Mouse (Mus musculus) kidney, postnatal 10 days (tissue): ENCODE measurements around the gene Ropn1.

Source experiments
- DNase-seq: peaks from one replicate; pipeline ENCODE4 v3.0.0; 2021; ENCODE audit warnings: mixed read lengths

Ropn1 gene

DNA sequence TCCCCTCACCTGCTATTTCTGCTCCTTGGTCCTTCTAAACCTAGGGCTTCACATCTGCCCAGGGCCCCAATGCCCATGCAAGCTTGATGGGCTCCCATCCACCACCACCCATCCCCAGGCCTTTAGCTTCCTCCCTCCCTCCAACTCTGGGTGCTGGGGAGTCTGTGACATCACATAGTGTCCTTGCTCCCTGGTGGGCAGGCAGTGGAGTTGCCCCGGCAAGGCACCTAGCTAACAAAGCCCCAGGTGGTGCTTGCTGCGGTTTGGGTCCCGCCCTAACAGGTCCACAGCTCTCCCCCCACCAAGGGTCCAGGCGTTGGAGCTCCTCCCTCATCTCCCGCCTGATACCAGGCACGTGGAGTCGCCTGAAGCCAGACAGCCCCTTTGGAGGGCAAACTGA, at the start of gene Ropn1:
Gene Ropn1 (plus strand): TSS at position 301 of the 400 bp plus-strand sequence.
- no peak for DNase-seq

GRCm38 (mm10) chr16:34601954-34602353, 47.8 kb upstream of the Ropn1 start:
- no peak for DNase-seq

DNA sequence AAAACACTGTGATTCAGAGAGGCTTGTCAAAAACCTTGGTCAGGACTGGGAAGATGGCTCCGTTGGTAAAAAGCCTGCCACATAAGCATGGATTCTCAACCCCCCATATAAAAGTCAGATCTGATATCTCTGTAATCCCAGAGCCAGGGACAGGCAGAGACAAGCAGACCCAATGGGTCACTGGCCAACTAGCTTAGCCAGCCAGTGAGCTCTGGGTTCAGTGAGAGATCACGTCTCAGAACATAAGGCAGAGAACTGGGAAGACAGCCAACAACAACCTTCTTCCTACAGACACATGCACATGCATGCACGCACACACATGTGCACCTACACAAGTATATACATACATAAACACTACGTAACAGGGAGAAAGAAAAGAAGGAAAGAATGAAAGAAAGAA, 46.6 kb upstream of the Ropn1 start:
- no peak for DNase-seq

DNA sequence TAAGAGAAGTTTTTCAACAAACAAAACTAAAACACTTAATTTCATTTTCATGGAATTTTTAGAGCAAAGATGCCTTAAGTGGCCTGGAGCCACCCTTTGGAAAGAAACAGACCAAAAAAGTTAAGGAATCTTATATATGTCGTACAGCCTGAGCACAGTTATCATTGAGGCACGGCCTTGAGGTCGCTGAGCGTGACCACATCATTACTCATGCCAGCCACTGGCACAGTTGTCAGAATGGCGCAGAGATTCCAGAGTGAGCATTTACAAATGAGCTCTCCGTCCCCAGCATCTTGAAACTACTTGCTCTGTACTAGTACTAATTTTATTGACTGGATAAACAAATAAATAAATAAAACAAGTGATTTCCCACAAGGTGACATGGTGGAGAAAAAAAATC, 45.9 kb upstream of the Ropn1 start:
- no peak for DNase-seq

DNA sequence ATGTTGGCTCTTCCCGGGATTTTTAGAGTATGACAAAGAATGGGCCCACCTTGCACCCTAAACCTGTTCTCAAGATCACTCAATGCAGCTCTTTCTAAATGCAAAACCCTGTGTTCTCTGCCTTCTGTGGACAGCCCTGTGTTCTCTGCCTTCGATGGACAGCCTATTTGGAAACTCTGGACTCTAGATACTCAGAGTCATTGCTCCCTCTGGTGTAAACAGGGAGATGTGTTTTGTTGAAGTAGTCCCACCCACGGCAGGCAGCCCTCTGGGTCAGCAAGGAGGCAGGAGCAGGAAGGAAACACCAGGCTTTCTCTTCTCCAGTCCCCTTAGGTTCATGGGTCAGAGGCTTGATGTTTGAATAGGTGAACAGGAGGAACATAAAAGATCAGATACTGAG, 44.0 kb upstream of the Ropn1 start:
- DNase-seq, result peak; percentile 65

DNA sequence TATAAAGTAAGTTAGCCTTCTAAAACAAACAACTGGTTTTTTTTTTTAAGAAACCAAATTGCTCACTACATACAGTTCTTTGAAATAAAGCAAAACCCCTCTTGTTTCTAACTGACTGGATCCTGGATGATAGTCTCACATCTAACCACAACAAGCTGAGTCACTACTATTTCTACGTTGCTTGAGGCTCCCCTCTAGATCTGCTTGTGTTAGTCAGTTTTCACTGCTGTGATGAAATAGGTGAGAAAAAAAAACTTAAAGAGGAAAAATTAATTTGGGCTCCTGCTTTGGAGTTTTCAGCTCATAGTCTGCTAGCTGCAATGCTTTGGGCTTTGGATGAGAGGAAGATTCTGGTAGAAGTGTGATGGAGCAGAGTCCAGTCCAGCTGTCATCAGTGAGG, 39.6 kb upstream of the Ropn1 start:
- DNase-seq, result no peak

DNA sequence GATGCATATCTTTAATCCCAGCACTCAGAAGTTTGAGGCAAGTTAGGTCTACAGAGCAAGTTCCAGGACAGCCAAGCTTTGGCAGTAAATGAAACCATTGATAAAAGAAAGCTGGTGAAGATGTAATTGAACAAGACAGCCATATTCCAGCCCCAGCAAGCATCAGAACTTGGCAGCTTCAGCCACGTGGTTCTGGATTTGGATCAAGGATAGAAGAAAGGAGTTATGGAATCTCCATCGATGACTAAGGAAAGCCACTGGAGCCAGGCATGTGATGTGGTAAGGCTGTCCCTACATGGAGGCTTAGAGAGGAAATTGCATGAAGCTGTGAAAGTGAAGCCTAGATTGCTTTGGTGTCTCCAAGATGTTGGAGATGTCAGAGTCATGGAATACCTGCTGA, 35.7 kb upstream of the Ropn1 start:
- no peak for DNase-seq

DNA sequence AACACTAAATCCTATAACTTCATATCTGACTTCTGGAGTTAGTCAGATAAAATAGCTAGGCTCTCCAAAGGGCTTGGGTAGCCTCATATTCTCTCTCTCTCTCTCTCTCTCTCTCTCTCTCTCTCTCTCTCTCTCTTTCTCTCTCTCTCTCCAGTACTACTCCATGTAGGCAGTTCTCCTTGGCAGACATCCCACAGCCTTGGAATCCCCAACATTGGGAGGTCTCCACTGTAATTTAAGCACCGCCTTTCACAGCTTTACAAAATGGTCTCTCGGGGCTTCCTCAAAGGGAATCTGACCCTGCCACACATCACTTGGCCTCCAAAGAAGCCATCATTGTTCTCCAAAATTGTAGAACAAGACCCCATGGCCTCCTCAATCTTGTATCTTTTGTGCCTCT, 22.1 kb upstream of the Ropn1 start:
- peak; percentile 31 for DNase-seq

DNA sequence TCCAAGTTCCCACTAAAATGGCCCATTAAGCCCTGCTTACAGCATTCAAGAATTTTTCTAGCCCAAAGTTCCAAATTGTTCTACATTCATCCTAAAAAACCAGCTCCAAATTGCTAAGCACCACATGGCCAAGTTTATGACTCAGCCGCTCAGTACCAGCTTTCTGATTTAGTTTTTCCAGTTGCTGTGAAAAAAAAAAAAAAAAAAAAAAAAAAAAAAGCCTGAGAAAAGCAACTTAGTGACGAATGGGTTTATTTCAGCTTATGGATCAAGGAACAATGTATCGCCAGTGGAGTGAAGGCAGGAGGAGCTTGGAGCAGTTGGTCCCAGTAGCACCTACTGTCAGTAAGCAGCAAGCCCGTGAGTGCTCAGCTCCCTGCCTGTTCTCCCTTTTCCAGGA, 21.3 kb upstream of the Ropn1 start:
- no peak for DNase-seq

- DNase-seq, result no peak
Measured at GRCm38 (mm10) chr16:34635557-34635956, 14.2 kb upstream of the Ropn1 start.

GRCm38 (mm10) chr16:34643511-34644259, 6.0 kb upstream of the Ropn1 start:
- peak; percentile 21 for DNase-seq

DNA sequence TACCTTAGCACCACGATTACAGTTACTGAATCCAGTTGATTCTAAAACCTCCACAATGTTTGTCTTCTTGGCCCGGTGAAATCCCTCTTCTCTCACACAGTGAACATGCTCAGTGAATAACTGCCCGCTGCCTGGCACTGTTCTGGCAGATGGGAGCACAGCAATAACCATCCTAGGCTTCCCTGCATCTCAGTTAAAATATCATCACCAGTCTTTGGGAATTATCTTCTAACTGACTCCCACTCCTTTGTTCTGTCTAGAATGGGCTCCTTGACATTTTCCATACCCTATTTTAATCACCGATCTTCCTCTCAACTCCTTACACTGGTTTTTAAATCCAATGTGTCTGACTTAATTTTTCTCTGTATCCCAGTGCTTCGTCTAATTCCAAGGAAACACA, 3.3 kb downstream of the Ropn1 start:
- no peak for DNase-seq

GRCm38 (mm10) chr16:34657566-34657965, 7.8 kb downstream of the Ropn1 start:
- peak; percentile 26 for DNase-seq

DNA sequence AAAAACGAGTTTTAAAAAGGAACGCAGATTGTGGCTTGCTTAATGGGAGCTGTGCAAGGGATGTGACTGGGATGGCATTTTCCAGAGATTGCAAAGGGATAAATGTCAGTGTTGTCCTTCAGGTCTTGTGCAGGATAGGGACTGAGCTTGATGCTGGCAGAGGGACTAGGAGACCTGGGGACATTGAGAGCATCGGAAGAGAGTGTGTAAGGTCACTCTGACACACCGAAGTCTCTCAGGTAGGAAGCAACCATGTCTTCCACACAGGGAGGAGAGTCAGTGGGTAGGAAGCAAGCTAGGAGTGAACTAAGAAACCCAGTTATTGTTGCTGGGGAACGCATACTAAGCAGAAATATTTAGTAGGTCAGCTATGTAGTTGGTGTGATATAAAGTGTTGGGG, 8.3 kb downstream of the Ropn1 start:
- DNase-seq, result no peak

DNA sequence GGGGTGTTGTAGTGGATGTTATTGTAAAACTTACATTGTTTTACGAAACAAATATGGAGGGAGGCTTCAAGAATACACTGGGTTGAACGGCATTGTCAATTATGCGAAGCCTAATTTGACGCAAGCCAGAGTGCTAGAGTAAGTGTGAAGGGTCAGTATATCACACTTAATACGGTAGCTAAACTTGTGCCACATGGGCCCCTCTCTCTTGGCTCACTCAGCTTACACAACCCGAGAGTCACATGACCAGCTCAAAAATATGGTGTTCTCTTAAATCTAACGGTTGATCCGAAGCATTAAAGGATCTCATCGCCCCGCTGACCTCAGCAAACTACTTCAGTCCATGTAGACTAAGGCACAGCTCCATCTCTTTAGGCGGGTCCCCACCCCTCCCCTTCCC, 8.7 kb downstream of the Ropn1 start:
- no peak for DNase-seq

DNA sequence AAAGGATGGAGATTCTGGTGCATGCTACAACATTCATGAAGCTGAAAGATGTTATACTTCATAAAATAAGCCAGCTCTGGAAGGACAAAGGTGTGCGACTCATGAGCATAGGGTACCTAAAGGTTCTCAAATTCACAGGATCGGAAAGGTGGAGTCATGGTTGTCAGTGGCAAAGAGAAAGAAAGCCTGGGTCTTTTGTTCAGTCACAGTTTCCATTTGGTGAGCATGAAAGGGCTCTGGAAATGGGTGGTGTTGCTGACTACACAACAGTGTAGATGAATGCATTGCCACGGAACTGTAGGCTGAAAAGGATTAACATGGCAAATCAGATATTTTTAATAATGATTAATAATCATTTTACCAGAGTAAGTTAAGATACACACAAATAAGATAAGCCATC, 14.8 kb downstream of the Ropn1 start:
- no peak for DNase-seq

- peak; percentile 80 for DNase-seq
Measured at GRCm38 (mm10) chr16:34667031-34667726, 17.5 kb downstream of the Ropn1 start.

DNA sequence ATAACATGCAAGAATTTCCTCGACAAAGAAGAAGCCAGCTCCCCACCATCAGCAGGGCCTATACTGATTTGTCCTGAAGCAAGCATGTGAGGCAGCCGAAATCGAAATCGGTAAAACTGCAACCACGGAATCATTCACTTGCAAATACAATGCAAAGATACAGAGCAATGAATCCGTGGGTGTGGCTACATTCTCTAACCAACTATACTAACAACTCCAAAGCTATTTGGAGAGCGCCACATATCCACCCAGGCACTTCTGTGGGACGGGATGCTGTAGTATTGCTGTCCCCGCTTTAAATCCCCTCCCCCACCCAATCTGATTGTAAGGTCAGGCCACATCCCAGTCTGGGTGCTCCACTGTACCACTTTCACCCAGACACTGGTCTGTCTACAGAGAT, 18.6 kb downstream of the Ropn1 start:
- no peak for DNase-seq

DNA sequence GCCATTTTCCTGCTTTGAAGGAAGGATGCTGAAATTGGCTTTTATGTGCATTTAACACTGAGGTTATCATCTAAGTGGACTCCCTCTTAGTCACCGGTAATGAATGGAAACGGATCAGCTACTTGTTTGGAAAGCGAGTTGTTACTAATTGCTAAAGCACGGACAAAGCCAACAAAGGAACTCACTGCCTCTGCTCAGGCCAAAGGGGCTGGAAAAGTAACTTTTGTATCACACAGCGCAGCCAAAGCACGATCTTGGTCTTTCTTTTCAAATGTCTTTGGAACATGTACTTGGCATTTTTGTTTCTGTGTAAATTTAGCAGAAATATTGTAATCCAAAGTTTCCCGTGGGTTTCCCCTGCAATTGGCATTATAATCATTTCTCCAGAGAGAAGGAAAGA, 22.2 kb downstream of the Ropn1 start:
- DNase-seq, result no peak

DNA sequence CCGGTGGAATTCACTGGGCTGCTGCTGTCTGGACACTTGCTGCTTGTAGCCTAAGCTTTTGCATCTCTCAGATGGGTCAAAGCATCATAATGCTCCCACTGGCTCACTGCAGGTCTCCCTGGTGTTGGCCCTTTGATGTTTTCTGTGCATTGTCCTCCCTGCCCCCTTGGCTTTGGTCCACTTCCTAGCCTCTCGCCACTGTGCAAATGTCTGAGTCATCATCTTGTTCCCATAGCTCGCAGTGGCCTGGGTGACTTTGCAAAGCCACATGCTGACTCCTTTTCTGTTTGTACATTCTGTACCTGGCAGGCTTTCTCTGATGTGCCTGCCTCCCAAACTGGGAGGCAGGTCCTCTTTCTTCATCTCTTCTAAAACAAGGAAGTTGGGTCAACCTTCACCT, 23.1 kb downstream of the Ropn1 start:
- DNase-seq, result no peak

DNA sequence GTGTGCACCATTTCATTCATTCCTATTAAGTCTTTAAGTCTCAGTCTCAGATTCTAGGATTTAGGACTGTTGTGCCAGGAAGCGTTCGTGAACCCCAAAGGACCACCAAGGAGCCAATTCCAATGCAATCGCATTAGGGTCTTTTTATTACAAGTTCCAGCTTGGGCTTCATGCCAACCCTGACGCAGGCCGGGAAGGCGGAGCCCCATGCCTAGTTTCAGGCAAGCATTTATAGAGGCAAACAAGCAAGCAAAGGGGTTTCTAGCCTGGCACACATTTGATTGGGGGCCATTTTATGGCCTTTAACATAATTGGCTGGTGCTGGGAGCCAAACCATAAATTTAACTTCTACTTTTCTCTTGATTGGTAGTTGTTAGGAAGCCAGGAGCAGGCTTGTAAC, 24.6 kb downstream of the Ropn1 start:
- DNase-seq, result no peak

DNA sequence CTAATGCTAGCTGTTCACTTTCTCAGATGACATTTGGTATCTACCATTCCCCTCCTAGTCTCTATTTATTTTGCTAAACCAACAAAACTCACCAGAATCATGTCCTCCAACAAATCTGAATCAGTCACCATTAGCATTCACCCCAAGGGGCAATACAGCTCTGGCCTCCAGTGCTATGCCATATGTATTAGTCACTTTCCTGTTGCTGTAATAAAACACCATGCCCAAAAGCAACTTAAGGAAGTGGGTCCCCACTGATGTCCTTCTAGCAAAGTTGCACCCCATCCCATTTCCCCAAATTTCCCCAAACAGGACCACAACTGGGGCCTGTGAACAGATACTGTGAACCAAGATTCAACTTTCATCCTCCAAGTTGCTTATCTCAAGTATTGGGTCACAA, 32.1 kb downstream of the Ropn1 start:
- no peak for DNase-seq

DNA sequence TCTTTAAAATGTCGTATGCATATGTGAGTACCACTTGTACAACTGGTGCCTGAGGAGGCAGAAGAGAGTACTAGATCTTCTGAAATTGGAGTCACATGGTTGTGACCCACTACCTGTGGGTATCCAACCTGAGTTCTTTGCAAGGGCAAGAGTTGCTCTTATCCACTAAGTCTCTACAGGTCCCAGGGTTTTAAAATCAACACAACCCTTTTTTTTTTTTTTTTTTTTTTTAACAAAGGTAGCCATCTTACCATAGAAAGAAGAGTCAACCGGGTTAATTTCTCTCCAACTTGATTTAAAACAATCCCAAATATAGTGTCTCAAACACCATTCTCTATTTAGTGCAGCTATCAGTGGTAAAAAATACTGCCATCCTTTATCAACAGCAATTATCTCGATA, 40.2 kb downstream of the Ropn1 start:
- DNase-seq, result no peak

DNA sequence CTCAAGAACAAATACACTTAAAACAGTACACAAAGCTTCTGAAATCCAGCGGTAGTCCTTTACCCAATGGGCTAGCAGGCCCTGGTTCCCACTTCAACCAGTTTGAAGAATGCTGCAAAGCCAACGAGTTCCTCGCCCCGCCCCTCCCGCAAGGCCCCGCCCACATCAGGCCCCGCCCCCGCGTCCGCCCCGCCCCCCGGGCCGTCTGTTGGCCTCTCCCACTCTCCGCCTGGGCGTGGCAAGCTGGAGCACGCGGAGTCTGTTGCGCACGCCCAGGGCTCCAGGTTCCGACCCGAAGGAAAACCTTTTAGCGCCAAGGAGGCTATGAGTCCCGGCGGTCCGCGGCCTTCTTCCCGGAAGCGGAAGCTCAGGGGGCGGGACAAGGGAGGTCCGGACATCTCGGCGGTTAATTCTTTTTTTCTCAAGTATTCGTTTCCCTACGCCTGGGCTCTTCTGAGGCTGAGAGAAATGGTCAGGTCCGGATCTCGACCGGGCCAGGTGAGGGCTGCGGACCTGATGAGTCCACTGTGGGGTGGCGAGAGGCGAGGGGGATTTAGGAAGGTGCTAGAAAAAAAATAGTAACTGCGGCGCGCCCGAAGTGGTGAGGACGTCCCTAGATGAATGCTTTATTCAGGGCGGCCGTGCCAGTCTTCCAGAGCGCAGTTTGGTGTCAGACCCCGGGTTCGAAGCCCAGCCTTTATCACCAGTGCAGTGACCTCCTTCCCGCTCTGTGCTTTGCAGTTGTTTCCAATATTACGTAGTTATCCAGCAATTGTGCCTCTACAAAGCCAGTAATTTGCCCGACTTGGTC, 40.8 kb downstream of the Ropn1 start, which contains the start of gene Ccdc14:
Gene Ccdc14 (plus strand): TSS at position 283 of the 811 bp plus-strand sequence.
- DNase-seq, result peak; percentile 94
